Comparison of ENCODE assay signal across 13 mouse cellular contexts in genomic region chr2:155090909-155091742, GRCm38 (mm10). TPM values are rescaled to one million over a fixed set of nuclear protein-coding genes. Genes with fewer than 3 reads are reported as not detected.
DNase-seq lines count a peak whose midpoint lies in the region; ATAC-seq lines count a peak whose summit lies in the region.
"Had no signal": no experiment of that assay in that cellular context is flagged by ENCODE, and none has a peak within 500 bp of the region (broad histone marks: within the 10 kb centered on the region; RNA-seq: fewer than 3 reads in every experiment).

No protein-coding gene starts in this region.

- 0 out of 2 replicates have a peak, but pooled peaks cover 2% of the 10 kb centered on the region for H3K4me1 ChIP-seq in kidney, embryonic 15.5 days
- H3K4me1 ChIP-seq in intestine, embryonic 16.5 days (ENCODE audit: control insufficient read depth, insufficient read depth, low read length), result peaks cover 8% of the 10 kb centered on the region
- H3K4me1 ChIP-seq: midbrain, embryonic 12.5 days had no signal

- H3K9ac ChIP-seq in kidney, embryonic 15.5 days, result no peak overlapping the region
- no peak overlapping the region for H3K9ac ChIP-seq in intestine, embryonic 16.5 days (ENCODE audit: low read depth, low read length)
- H3K9ac ChIP-seq: hindbrain, embryonic 13.5 days; midbrain, embryonic 12.5 days had no signal

- H3K27me3 ChIP-seq in kidney, embryonic 15.5 days, result no peaks in the 10 kb centered on the region
- no peaks in the 10 kb centered on the region for H3K27me3 ChIP-seq in intestine, embryonic 16.5 days (replicated peaks; ENCODE audit: control insufficient read depth, insufficient read depth, low read length)
- H3K27me3 ChIP-seq: hindbrain, embryonic 13.5 days; midbrain, embryonic 12.5 days had no signal

- no peak overlapping the region for H3K27ac ChIP-seq in kidney, embryonic 15.5 days
- H3K27ac ChIP-seq in intestine, embryonic 16.5 days (ENCODE audit: low read length), result no peak overlapping the region
- H3K27ac ChIP-seq: hindbrain, embryonic 13.5 days; left cerebral cortex, adult 2 months; midbrain, embryonic 12.5 days had no signal

- no peak overlapping the region for H3K4me2 ChIP-seq in kidney, embryonic 15.5 days
- no peak overlapping the region for H3K4me2 ChIP-seq in intestine, embryonic 16.5 days (ENCODE audit: low read depth, low read length)
- H3K4me2 ChIP-seq: hindbrain, embryonic 13.5 days; midbrain, embryonic 12.5 days had no signal

- no peak overlapping the region for H3K4me3 ChIP-seq in kidney, embryonic 15.5 days (replicated peaks)
- H3K4me3 ChIP-seq in intestine, embryonic 16.5 days (ENCODE audit: low read length), result no peak overlapping the region
- H3K4me3 ChIP-seq: hindbrain, embryonic 13.5 days; left cerebral cortex, adult 2 months; midbrain, embryonic 12.5 days had no signal

- 62% methylated on average over 13 of the region's 13 CpGs for WGBS in kidney, embryonic 15.5 days
- 57% methylated on average over 13 of the region's 13 CpGs for WGBS in intestine, embryonic 16.5 days

- no peaks in the 10 kb centered on the region for H3K36me3 ChIP-seq in kidney, embryonic 15.5 days
- no peaks in the 10 kb centered on the region for H3K36me3 ChIP-seq in intestine, embryonic 16.5 days (ENCODE audit: control insufficient read depth, insufficient read depth, low read length)
- H3K36me3 ChIP-seq: hindbrain, embryonic 13.5 days; midbrain, embryonic 12.5 days had no signal

- H3K9me3 ChIP-seq in kidney, embryonic 15.5 days (replicated peaks), result no peaks in the 10 kb centered on the region
- no peaks in the 10 kb centered on the region for H3K9me3 ChIP-seq in intestine, embryonic 16.5 days (ENCODE audit: control insufficient read depth, low read length)
- H3K9me3 ChIP-seq: hindbrain, embryonic 13.5 days; midbrain, embryonic 12.5 days had no signal

- peak; percentile 77 for DNase-seq in kidney, adult 9 months
- peak; percentile 38 for DNase-seq in adrenal gland, postnatal 25 days
- DNase-seq in spleen, postnatal 14 days (ENCODE audit: low spot score in 2 of 2), result peak; percentile 48 to 59
- DNase-seq in retina, embryonic 14.5 days (ENCODE audit: low spot score), result no peak
- no peak for DNase-seq in B cell, adult 2 months
- DNase-seq in thymus, postnatal 25 days, result no peak
- DNase-seq: cerebellum, postnatal 14 days; thymus, postnatal 14 days had no signal

- no peak for ATAC-seq in kidney, embryonic 15.5 days (replicated peaks; ENCODE audit: low FRiP score)
- ATAC-seq in intestine, embryonic 16.5 days, result peak; percentile 64

RNA-seq across cellular contexts. Expression of gene Ahcy, which starts 16.8 kb away (rescaled TPM):
- polyA plus RNA-seq in kidney, embryonic 15.5 days (2015; fragmentation: Nextera tagmentation; extraction: Ambion mirVana), result 75.5 and 80.4 TPM in 2 replicates
- total RNA-seq in adrenal gland, postnatal 25 days (2021), result 42.0 and 52.2 TPM in 2 replicates
- 111 and 118 TPM in 2 replicates for polyA plus RNA-seq in intestine, embryonic 16.5 days (2015; fragmentation: Nextera tagmentation; extraction: Ambion mirVana)

RNA-seq across cellular contexts. Expression of gene Itch, which starts 42.2 kb away (rescaled TPM):
- 60.9 and 63.1 TPM in 2 replicates for polyA plus RNA-seq in kidney, embryonic 15.5 days (2015; fragmentation: Nextera tagmentation; extraction: Ambion mirVana)
- total RNA-seq in adrenal gland, postnatal 25 days (2021), result 49.8 and 53.0 TPM in 2 replicates
- polyA plus RNA-seq in intestine, embryonic 16.5 days (2015; fragmentation: Nextera tagmentation; extraction: Ambion mirVana), result 40.3 and 41.3 TPM in 2 replicates

Comparison
In these comparisons a context has a peak if more than half of its experiments do, and no peak if none do; other contexts are left out.
1. DNase-seq: peak in kidney, adult 9 months (single experiment), adrenal gland, postnatal 25 days (single experiment) and spleen, postnatal 14 days (2 of 2); none in retina, embryonic 14.5 days (single experiment), B cell, adult 2 months (0 of 2) and thymus, postnatal 25 days (single experiment).